Mouse (Mus musculus) spleen, adult 12 weeks (tissue): Measurements from ENCODE around the gene Pde6d.
"Not testable (repeated sequence)": the region's sequence is repeated elsewhere in the genome, so short reads cannot be mapped to it uniquely, and the experiment has no call there.

Experiments
- DNase-seq: peaks from one replicate; pipeline ENCODE4 v3.0.0; 2022; ENCODE audit warnings: low spot score

Gene Pde6d

GRCm38 (mm10) chr1:86526116-86526788 is 56.2 kb downstream of the Pde6d start, which contains the start of gene Ptma:
TSS of gene Ptma (plus strand) at chr1:86526726.
- DNase-seq, result peak; percentile 93

- DNase-seq, result peak; percentile 78
Observed at GRCm38 (mm10) chr1:86525499-86526115, 56.8 kb downstream of the Pde6d start.

- DNase-seq, result peak; percentile 97
Observed at GRCm38 (mm10) chr1:86524619-86525498, 57.6 kb downstream of the Pde6d start.

GRCm38 (mm10) chr1:86523776-86524618 is 58.4 kb downstream of the Pde6d start:
- no peak for DNase-seq

GRCm38 (mm10) chr1:86522286-86522871 is 60.0 kb downstream of the Pde6d start:
- DNase-seq, result no peak

GRCm38 (mm10) chr1:86520361-86520760 is 62.1 kb downstream of the Pde6d start:
- DNase-seq, result no peak

- DNase-seq, result no peak
Observed at GRCm38 (mm10) chr1:86517076-86517475, 65.4 kb downstream of the Pde6d start.

GRCm38 (mm10) chr1:86515715-86516410 is 66.6 kb downstream of the Pde6d start:
- DNase-seq, result no peak

- DNase-seq, result not testable (repeated sequence)
Observed at GRCm38 (mm10) chr1:86513031-86513430, 69.4 kb downstream of the Pde6d start.

GRCm38 (mm10) chr1:86512154-86512720 is 70.2 kb downstream of the Pde6d start:
- no peak for DNase-seq

GRCm38 (mm10) chr1:86510676-86511441 is 71.6 kb downstream of the Pde6d start:
- DNase-seq, result no peak

GRCm38 (mm10) chr1:86510266-86510665 is 72.2 kb downstream of the Pde6d start:
- no peak for DNase-seq

GRCm38 (mm10) chr1:86509410-86509809 is 73.0 kb downstream of the Pde6d start:
- peak; percentile 81 for DNase-seq

GRCm38 (mm10) chr1:86507866-86508265 is 74.6 kb downstream of the Pde6d start:
- DNase-seq, result no peak

GRCm38 (mm10) chr1:86506420-86506819 is 76.0 kb downstream of the Pde6d start:
- no peak for DNase-seq

GRCm38 (mm10) chr1:86505461-86505860 is 77.0 kb downstream of the Pde6d start:
- no peak for DNase-seq

- no peak for DNase-seq
Observed at GRCm38 (mm10) chr1:86504697-86505421, 77.6 kb downstream of the Pde6d start.

- peak; percentile 74 for DNase-seq
Observed at GRCm38 (mm10) chr1:86503906-86504696, 78.3 kb downstream of the Pde6d start.
